Mouse (Mus musculus): Measurements from ENCODE around the gene Hoxd8.

Hoxd8 gene

GRCm38 (mm10) chr2:74699053-74699430 lies 5.4 kb upstream of the Hoxd8 start:
- DNase-seq (ENCODE audit: low spot score in 2 of 2), result no peak

GRCm38 (mm10) chr2:74699664-74700545 lies 4.5 kb upstream of the Hoxd8 start:
- DNase-seq (ENCODE audit: low spot score in 2 of 2), result no peak

GRCm38 (mm10) chr2:74700546-74701112 lies 3.8 kb upstream of the Hoxd8 start:
- no peak for DNase-seq (ENCODE audit: low spot score in 2 of 2)

GRCm38 (mm10) chr2:74701949-74702819 lies 2.2 kb upstream of the Hoxd8 start:
- DNase-seq (ENCODE audit: low spot score in 2 of 2), result peak; percentile 77 to 86

- no peak for DNase-seq (ENCODE audit: low spot score in 2 of 2)
Measured at GRCm38 (mm10) chr2:74702820-74703219, 1.6 kb upstream of the Hoxd8 start.

GRCm38 (mm10) chr2:74703317-74703716 lies 1.1 kb upstream of the Hoxd8 start:
- DNase-seq (ENCODE audit: low spot score in 2 of 2), result no peak

GRCm38 (mm10) chr2:74703720-74704392 lies 559 bp upstream of the Hoxd8 start:
- no peak for DNase-seq (ENCODE audit: low spot score in 2 of 2)

GRCm38 (mm10) chr2:74704999-74705466 lies 618 bp downstream of the Hoxd8 start:
- DNase-seq (ENCODE audit: low spot score in 2 of 2), result no peak

- no peak for DNase-seq (ENCODE audit: low spot score in 2 of 2)
Measured at GRCm38 (mm10) chr2:74705467-74706089, 1.2 kb downstream of the Hoxd8 start.

- DNase-seq (ENCODE audit: low spot score in 2 of 2), result no peak
Measured at GRCm38 (mm10) chr2:74706393-74706960, 2.1 kb downstream of the Hoxd8 start.

GRCm38 (mm10) chr2:74707599-74707998 lies 3.2 kb downstream of the Hoxd8 start:
- no peak for DNase-seq (ENCODE audit: low spot score in 2 of 2)

- no peak for DNase-seq (ENCODE audit: low spot score in 2 of 2)
Measured at GRCm38 (mm10) chr2:74708676-74709075, 4.3 kb downstream of the Hoxd8 start.

- no peak for DNase-seq (ENCODE audit: low spot score in 2 of 2)
Measured at GRCm38 (mm10) chr2:74709465-74710419, 5.3 kb downstream of the Hoxd8 start.

GRCm38 (mm10) chr2:74710929-74711543 lies 6.6 kb downstream of the Hoxd8 start:
- no peak for DNase-seq (ENCODE audit: low spot score in 2 of 2)

- no peak for DNase-seq (ENCODE audit: low spot score in 2 of 2)
Measured at GRCm38 (mm10) chr2:74711721-74712621, 7.6 kb downstream of the Hoxd8 start, which contains the start of the genes Hoxd3 and Hoxd4. Gene Hoxd3, plus strand, starts transcription at chr2:74711927. Gene Hoxd4, plus strand, starts transcription at chr2:74711929.

GRCm38 (mm10) chr2:74713239-74714150 lies 9.1 kb downstream of the Hoxd8 start:
- no peak for DNase-seq (ENCODE audit: low spot score in 2 of 2)
